Mouse (Mus musculus): ENCODE data around the gene Fbxw11.

GRCm38 (mm10) chr11:32746036-32746435 lies 103.5 kb downstream of the Fbxw11 start:
- TF ChIP-seq POLR2A (IDR thresholded peaks at IDR 0.05; ENCODE audit: low read depth, low read length) (no peak), CTCF (IDR thresholded peaks at IDR 0.05; ENCODE audit: extremely low read depth, insufficient read depth, insufficient read length, insufficient replicate concordance) (no peak)
